Mouse (Mus musculus): ENCODE data around the gene Cckar. TPM values are rescaled to one million over a fixed set of nuclear protein-coding genes. Genes with fewer than 3 reads are reported as not detected.

Cckar gene
- total and polyA plus RNA-seq, 3 experiments = not detected

GRCm38 (mm10) chr5:53683916-53684315, 23.6 kb downstream of the Cckar start:
- Histone ChIP-seq H3K9me3 (replicated peaks; ENCODE audit: low read length) (no peaks in the 10 kb centered on the region), H3K27me3 (replicated peaks) (peaks cover 2% of the 10 kb centered on the region), H3K36me3 (replicated peaks in 1 of 2; ENCODE audit: control insufficient read depth in 1 of 2, insufficient read depth in 1 of 2, low read length in 1 of 2) (no peaks in the 10 kb centered on the region), H3K9ac (ENCODE audit: insufficient read depth, low read depth) (no peak overlapping the region), H3K4me2 (ENCODE audit: insufficient read depth, low read depth, poor library complexity, severe bottlenecking) (no peak overlapping the region), H3K4me3 (replicated peaks in 1 of 3; ENCODE audit: low read depth in 2 of 3, low read length in 2 of 3, poor library complexity in 1 of 3) (no peak overlapping the region), H3K4me1 (ENCODE audit: control insufficient read depth in 1 of 2, insufficient read depth in 2 of 2) (peaks cover 4% of the 10 kb centered on the region in 2 experiments; a peak in 2 of 4 replicates), H3K79me2 (replicated peaks; ENCODE audit: control insufficient read depth, extremely low read depth, insufficient read depth, poor library complexity, severe bottlenecking) (no peaks in the 10 kb centered on the region), H3K27ac (ENCODE audit: insufficient read depth, low read depth) (no peak overlapping the region)
- DNase-seq (ENCODE audit: extremely low read depth) = no peak
- in situ Hi-C loops (cut with MboI; ENCODE audit: low pct_ligation_motif_present, low pct_unique_long_range_greater_than_20kb, low sequenced_read_pairs) = loop anchor here (25.0 kb wide), 1 partner anchor 428 kb away; no protein-coding TSS in a partner anchor
- dilution Hi-C loops (cut with MboI; ENCODE audit: extremely low pct_ligation_motif_present, extremely low pct_unique_long_range_greater_than_20kb, low sequenced_read_pairs) = no loop called here
- no peak for TF ChIP-seq CTCF (conservative IDR thresholded peaks at IDR 0.05 in 1 of 2, IDR thresholded peaks at IDR 0.05 in 1 of 2; ENCODE audit: low read depth in 2 of 2, low read length in 2 of 2)
- no peak for TF ChIP-seq USF1 (IDR thresholded peaks at IDR 0.05; ENCODE audit: low read depth, low read length)
- TF ChIP-seq MAX (IDR thresholded peaks at IDR 0.05; ENCODE audit: low read length) = no peak
- TF ChIP-seq SMC3 (IDR thresholded peaks at IDR 0.05; ENCODE audit: low read depth, low read length) = no peak
- no peak for TF ChIP-seq ZC3H11A (IDR thresholded peaks at IDR 0.05; ENCODE audit: low read depth, low read length)
- no peak for TF ChIP-seq ZNF384 (IDR thresholded peaks at IDR 0.05; ENCODE audit: low read depth, low read length)
- TF ChIP-seq HCFC1 (IDR thresholded peaks at IDR 0.05; ENCODE audit: low read depth, low read length) = no peak
- TF ChIP-seq TBP (conservative IDR thresholded peaks at IDR 0.05; ENCODE audit: low read depth, low read length) = no peak

GRCm38 (mm10) chr5:53679651-53680050, 27.9 kb downstream of the Cckar start:
- in situ Hi-C loops (cut with MboI; ENCODE audit: low pct_ligation_motif_present, low pct_unique_long_range_greater_than_20kb, low sequenced_read_pairs) = loop anchor here (10.0 to 25.0 kb wide), 2 partner anchors 335 to 433 kb away; no protein-coding TSS in a partner anchor
- TF ChIP-seq GABPA (IDR thresholded peaks at IDR 0.05; ENCODE audit: insufficient replicate concordance, low read depth, low read length) (no peak), POLR2A (IDR thresholded peaks at IDR 0.05; ENCODE audit: low read depth, low read length) (no peak), ETS1 (conservative IDR thresholded peaks at IDR 0.05; ENCODE audit: low read depth, low read length) (no peak), RCOR1 (conservative IDR thresholded peaks at IDR 0.05; ENCODE audit: low read depth, low read length) (no peak), USF1 (IDR thresholded peaks at IDR 0.05; ENCODE audit: low read depth, low read length) (no peak), NRF1 (IDR thresholded peaks at IDR 0.05; ENCODE audit: low read depth, low read length) (no peak), EP300 (IDR thresholded peaks at IDR 0.05; ENCODE audit: low read length) (no peak), CHD2 (IDR thresholded peaks at IDR 0.05; ENCODE audit: low read length) (no peak), MAFK (IDR thresholded peaks at IDR 0.05; ENCODE audit: insufficient replicate concordance, low read length) (no peak), TBP (conservative IDR thresholded peaks at IDR 0.05; ENCODE audit: low read depth, low read length) (no peak), IRF4 (IDR thresholded peaks at IDR 0.05; ENCODE audit: low read depth, low read length) (no peak)
- Histone ChIP-seq H3K4me3 (replicated peaks in 1 of 3; ENCODE audit: low read depth in 2 of 3, low read length in 2 of 3, poor library complexity in 1 of 3) (no peak overlapping the region), H3K79me2 (replicated peaks; ENCODE audit: control insufficient read depth, extremely low read depth, insufficient read depth, poor library complexity, severe bottlenecking) (no peaks in the 10 kb centered on the region), H3K9ac (ENCODE audit: insufficient read depth, low read depth) (no peak overlapping the region), H3K27me3 (replicated peaks) (peaks cover 2% of the 10 kb centered on the region), H3K4me1 (ENCODE audit: control insufficient read depth in 1 of 2, insufficient read depth in 2 of 2) (no peaks in the 10 kb centered on the region), H3K27ac (ENCODE audit: insufficient read depth, low read depth) (no peak overlapping the region), H3K9me3 (replicated peaks; ENCODE audit: low read length) (no peaks in the 10 kb centered on the region), H3K36me3 (replicated peaks in 1 of 2; ENCODE audit: control insufficient read depth in 1 of 2, insufficient read depth in 1 of 2, low read length in 1 of 2) (no peaks in the 10 kb centered on the region), H3K4me2 (ENCODE audit: insufficient read depth, low read depth, poor library complexity, severe bottlenecking) (no peak overlapping the region)
- no peak for DNase-seq (ENCODE audit: extremely low read depth)
- dilution Hi-C loops (cut with MboI; ENCODE audit: extremely low pct_ligation_motif_present, extremely low pct_unique_long_range_greater_than_20kb, low sequenced_read_pairs) = no loop called here
